Mouse (Mus musculus) embryonic stem cell, embryonic (primary cell): ENCODE measurements around the gene Ncapg.

ENCODE experiments used
- CTCF ChIA-PET, 4 experiments: fragments of 300-600 bp in 2 of 4; fragments of 350-600 bp in 2 of 4; sonication (Branson Sonifier 250); formaldehyde crosslinking; loops; one replicate each; lab custom pipeline; 2022; ENCODE audit warnings: inconsistent platforms in 2 of 4; lab: Charles Lee
- POLR2A ChIA-PET, 4 experiments: fragments of 300-600 bp in 2 of 4; fragments of 350-600 bp in 2 of 4; sonication (Branson Sonifier 250); formaldehyde crosslinking; loops; one replicate each; lab custom pipeline; 2022; ENCODE audit warnings: antibody characterized with exemption in 4 of 4, inconsistent platforms in 1 of 4; lab: Charles Lee

Ncapg gene

DNA sequence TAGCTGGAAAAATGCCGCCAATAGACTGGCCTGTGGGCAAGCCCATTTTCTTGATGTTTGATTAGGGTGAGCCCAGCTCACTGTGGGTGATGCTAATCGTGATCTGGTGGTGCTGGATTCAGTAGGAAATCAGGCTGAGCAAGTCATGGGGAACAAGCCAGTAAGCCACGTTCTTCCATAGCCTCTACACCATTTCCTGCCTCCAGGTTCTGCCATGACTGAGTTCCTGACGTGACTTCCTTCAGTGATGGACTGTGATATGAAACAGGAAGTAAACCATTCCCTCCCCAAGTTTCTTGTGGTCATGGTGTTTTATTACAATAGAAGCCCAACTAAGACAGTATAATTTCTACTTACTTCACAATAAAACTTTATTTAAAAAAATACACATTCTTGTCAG is 7.9 kb downstream of the Ncapg start:
- CTCF ChIA-PET: no interaction called here
- POLR2A ChIA-PET: interaction anchor here in 3 of 4 experiments (0.6 to 7.7 kb wide), 5 partner anchors 8 to 341 kb away, joined by 3 to 48 read pairs (median 3); partner anchors contain the start of gene Ncapg (in 2 of the 3)

DNA sequence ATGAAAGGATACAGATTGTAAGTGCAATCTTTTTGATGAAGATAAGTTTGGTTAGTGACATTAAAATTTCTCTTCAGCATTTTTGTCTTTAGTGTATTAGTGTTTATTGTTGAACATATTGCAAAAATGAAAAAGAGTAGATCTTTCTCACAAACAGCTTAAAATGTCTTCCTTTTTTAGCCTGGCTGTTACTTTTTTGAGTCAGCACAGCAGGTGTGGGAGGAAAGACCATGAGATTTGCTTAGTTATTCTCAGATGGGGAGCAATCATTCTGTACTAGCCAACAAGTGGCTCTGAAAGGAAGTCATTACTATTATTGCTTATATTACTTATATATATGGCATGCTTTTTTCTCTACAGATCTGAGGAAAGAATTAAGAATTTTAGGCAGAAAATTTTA is 10.2 kb downstream of the Ncapg start:
- POLR2A ChIA-PET: interaction anchor here in 2 of 4 experiments (1.1 to 7.7 kb wide), 4 partner anchors 10 to 166 kb away, joined by 3 to 48 read pairs (median 8); partner anchors contain the start of gene Ncapg (in 2 of the 2)
- CTCF ChIA-PET: no interaction called here

DNA sequence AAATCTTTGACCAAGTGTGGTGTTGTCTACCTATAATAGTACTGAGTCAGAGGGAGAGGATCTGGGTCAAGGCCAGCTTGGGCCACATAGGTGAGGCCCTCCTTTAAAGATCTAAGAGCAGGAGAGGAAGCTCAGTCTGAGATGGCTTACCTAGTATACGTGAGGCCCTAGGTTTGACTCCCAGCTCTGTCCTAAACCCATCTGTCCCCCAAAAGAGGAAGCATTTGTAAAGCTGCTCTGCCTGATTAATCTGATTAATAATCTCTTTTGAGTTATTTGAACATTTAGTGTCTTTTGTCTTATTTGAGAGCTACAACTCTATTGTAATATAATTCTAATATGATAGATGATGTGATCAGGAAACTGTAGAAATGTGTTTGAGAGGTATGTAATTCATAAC is 13.7 kb downstream of the Ncapg start:
- CTCF ChIA-PET: interaction anchor here in 1 of 4 experiments (0.6 kb wide), 1 partner anchor 13 kb away, joined by 3 read pairs; no protein-coding TSS in a partner anchor
- POLR2A ChIA-PET: interaction anchor here in 2 of 4 experiments (0.7 to 7.7 kb wide), 7 partner anchors 10 to 169 kb away, joined by 3 to 48 read pairs (median 3); partner anchors contain the start of genes Ncapg (in 2 of the 2) and Fam184b (in 1 of the 2)

DNA sequence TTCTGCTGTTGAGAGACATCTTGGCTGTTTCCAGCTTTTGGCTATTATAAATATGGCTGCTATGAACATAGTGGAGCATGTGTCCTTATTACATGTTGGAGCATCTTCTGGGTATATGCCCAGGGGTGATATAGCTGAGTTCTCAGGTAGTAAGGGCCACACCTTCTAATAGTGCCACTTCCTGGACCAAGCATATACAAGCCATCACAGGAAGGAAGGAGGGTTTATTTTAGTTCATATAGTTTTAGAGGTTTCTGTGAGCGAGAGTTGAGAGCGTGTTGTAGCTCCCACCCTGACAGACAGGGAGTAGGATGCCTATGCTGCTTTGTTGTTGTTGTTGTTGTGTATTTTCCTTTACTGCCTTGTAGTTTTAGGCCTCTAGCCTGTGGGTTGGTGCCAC is 15.5 kb downstream of the Ncapg start:
- CTCF ChIA-PET: no interaction called here
- POLR2A ChIA-PET: no interaction called here

DNA sequence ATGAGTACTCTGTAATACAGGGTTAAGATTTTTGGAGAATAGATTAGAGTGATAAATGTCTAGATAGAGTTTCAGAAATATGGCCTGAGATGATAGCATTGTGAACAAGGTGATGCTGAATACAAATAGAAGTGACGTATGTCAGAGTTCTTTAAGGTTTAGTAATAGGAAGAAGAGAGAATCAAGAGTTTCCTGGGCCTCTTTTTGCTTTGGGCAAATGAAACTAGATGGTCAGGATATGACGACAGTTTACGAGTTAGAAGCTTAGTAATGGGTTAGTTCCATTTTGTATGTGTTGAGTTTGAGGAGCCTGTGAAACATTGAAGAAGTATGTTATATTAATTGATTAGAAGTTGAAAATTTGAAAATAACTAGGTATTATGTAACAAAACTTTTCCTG is 16.5 kb downstream of the Ncapg start:
- POLR2A ChIA-PET: interaction anchor here in 2 of 4 experiments (1.1 to 2.0 kb wide), 4 partner anchors 9 to 19 kb away, joined by 3 to 9 read pairs (median 4); partner anchors contain the start of gene Ncapg (in 1 of the 2)
- CTCF ChIA-PET: no interaction called here

DNA sequence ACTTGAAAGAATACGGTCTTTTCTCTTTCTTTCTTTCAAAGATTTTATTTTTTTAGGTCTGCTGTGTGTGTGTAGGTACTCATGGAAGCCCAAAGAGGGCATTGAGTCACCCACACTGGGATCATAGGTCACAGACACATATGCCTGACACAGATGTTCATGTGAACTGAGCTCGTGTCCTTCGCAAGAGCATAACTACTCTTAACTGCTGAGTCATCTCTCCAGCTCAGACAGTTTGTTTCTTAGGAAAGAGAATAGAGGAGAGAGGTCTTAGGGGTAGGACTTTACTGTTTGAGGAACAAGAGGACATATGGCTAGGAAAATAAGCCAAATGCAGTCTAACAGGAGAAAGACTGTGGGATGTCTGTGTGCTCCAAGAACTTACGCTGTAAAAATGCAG is 19.4 kb downstream of the Ncapg start:
- ChIA-PET CTCF (no interaction called here), POLR2A (interaction anchor here in 2 of 4 experiments (1.5 to 2.0 kb wide), 2 partner anchors 19 to 20 kb away, joined by 7 to 11 read pairs; partner anchors contain the start of gene Ncapg (in 2 of the 2))

DNA sequence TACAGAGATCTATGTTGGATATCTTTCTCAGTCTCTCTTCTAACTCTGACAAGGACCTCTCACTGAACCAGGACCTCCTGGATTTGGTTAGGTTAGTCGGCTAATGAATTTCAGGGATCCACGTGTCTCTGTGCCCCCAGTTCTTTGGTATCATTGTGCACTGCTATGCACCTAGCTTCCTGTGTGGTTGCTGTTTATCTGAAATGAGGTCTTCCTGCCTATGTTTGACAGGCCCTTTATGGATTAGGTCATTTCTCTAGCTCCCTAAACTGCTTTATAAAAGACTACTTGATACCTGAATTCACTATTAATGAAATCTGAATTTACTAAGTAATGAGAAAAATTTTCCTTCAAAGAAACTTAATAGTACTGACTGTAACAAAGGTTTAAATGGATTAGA is 21.1 kb downstream of the Ncapg start:
- POLR2A ChIA-PET: interaction anchor here in 1 of 4 experiments (0.9 to 2.8 kb wide), 3 partner anchors 14 to 147 kb away, joined by 3 to 15 read pairs (median 5); partner anchors contain the start of gene Ncapg
- CTCF ChIA-PET: no interaction called here

DNA sequence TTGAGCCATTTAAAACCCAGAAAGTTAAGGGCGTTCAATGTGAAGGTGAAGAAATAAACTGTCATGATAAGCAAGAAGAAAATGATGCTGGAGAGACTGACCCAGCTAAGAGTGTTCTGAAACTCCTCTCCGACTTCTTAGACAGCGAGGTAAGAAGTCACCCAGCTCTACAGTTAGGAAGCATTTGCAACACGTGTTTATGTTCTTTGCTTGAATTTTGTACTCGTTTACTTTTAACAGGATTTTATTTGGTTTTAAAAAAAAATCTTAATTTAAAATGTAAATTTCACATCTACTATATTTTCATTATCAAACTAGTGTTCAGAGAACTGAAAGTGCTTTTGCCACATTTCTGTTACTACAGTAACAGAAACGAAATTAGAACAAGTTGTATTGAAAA is 22.0 kb downstream of the Ncapg start:
- CTCF ChIA-PET: no interaction called here
- POLR2A ChIA-PET: interaction anchor here in 1 of 4 experiments (2.8 kb wide), 1 partner anchor 21 kb away, joined by 15 read pairs; the partner anchor contains the start of gene Ncapg

DNA sequence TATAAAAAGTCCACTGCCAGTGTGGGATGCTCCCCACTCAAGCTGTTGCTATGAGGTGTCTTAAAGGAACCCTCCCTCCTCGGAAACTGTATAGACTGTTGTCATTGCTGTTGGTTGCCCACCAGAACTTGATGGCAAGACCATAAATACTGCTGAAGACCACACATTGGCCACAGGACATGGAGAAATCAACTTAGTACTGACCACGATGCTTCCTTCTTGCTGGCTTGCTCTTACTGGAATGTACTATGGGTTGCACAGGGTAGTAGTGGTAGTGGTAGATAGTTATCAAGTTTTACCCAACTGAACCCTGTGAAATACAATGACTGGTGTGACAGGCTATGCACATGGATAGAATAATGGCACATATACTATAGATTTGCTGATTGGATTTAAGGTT is 37.1 kb downstream of the Ncapg start:
- POLR2A ChIA-PET: interaction anchor here in 1 of 4 experiments (1.8 kb wide), 1 partner anchor 9 kb away, joined by 4 read pairs; no protein-coding TSS in a partner anchor
- CTCF ChIA-PET: no interaction called here

DNA sequence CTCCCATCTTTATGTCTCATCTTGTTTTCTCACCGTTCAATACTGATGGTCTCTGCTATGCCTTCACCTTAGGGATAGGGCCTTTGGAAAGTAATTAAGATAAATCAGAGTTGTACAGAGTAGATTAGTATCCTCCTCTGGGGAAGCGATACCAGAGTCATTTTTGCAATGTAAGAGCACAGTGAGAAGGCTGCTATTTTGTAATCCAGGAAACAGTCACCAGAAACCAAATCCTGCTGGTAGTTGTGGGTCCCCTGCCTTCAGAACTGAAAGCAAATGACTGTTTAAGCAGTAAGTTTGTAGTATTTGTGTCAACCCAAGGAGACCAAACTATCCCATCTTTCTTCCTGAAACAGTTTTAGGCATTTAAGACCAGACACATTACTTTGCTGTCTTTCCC is 39.9 kb downstream of the Ncapg start:
- CTCF ChIA-PET: no interaction called here
- POLR2A ChIA-PET: interaction anchor here in 1 of 4 experiments (3.0 kb wide), 1 partner anchor 13 kb away, joined by 7 read pairs; no protein-coding TSS in a partner anchor

DNA sequence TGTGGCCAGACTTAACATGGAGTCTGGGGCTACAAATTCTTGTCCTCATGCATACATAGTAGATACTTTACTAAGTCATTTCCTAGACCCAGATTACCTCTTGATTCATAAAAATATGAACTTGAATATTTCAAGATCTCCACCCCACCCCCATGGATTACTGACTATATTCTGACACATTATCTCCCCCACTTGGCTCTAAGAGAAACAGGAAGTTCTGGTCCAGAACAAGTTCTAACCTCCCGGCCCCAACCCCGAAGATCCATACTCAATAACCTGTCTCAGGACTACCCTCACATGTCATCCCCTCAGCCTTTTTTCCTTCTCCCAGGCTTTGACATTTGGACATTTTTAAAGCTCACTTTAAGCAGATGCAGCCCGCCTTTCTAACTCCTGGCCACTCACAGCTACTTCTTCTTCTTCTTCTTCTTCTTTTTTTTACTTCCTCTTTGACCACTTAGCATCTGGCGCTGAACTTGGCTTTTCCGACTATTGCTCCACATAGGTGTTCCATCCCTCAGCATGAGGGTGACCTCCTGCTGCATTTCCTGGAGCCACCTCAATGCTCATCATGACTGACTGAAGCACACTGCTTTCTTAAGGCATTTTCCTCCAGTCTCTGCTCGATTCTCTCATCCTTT is 49.2 kb downstream of the Ncapg start:
- POLR2A ChIA-PET: no interaction called here
- CTCF ChIA-PET: no interaction called here

DNA sequence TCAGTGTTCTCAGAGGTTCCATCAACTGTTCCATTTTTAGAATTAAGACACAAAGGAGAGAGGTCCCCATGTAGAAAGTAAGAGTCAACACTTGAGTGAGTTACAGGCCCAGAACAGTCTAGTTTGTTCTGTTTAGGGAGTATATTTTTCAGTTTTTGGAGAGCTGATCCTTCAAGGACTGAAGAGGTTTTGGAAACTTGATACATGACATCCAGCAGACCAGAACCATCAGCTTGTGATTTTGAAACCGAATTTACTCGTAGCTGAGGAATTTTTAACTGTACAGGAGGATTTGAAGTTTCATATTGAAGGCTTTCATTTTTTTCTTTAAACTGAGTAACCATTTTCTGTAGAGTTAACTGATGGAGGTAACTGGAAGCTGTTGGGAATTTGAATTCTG is 64.0 kb downstream of the Ncapg start:
- ChIA-PET CTCF (no interaction called here), POLR2A (no interaction called here)

DNA sequence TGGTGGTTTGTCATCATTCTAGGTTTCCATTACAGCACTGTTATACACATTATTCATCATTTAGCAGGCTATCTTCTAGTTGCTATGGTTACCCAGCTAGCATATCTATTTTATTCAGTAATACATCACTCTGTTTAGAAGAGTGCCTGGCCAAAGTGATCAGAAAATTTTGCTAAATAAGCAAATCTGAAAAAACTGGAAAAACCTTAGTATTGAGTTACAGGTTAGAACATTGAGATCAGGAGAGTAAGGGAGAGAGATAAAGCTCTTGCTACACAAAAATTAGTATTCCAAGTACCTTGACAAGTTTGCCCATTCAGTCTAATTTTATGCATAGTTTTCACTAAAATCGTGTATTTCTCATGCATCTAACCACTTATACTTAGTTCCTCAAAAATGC is 68.2 kb downstream of the Ncapg start:
- POLR2A ChIA-PET: interaction anchor here in 1 of 4 experiments (0.8 kb wide), 1 partner anchor 26 kb away, joined by 3 read pairs; no protein-coding TSS in a partner anchor
- CTCF ChIA-PET: no interaction called here
